Mouse (Mus musculus) forebrain, embryonic 16.5 days (tissue): ENCODE measurements around the gene Ccin. TPM values are rescaled to one million over a fixed set of nuclear protein-coding genes. Genes with fewer than 3 reads are reported as not detected.

ENCODE experiments used
- ATAC-seq: fragments of 200-750 bp; cut with Nextera tagmentation; 2 replicates; pipeline ENCODE4 v1.8.0; 2017; ENCODE audit warnings: mild to moderate bottlenecking, moderate library complexity
- H3K27ac ChIP-seq: fragments of 300-500 bp; sonication (generic); 2 replicates; pipeline ENCODE4 v1.5.1; 2014; ENCODE audit warnings: low read length, control low read depth
- H3K27me3 ChIP-seq: fragments of 300-500 bp; sonication (generic); replicated peaks from 2 replicates; pipeline ENCODE4 v1.6.1; 2014; ENCODE audit warnings: low read length; ENCODE audit not compliant: control insufficient read depth, insufficient read depth
- H3K36me3 ChIP-seq: fragments of 300-500 bp; sonication (generic); 2 replicates; pipeline ENCODE4 v1.6.1; 2014; ENCODE audit not compliant: control insufficient read depth, insufficient read depth
- H3K4me1 ChIP-seq: fragments of 300-500 bp; sonication (generic); replicated peaks from 2 replicates; pipeline ENCODE4 v1.6.1; 2014; ENCODE audit warnings: low read length; ENCODE audit not compliant: control insufficient read depth, insufficient read depth
- H3K4me2 ChIP-seq: fragments of 300-500 bp; sonication (generic); 2 replicates; pipeline ENCODE4 v1.6.1; 2014; ENCODE audit warnings: mild to moderate bottlenecking, low read length, control low read depth
- H3K4me3 ChIP-seq: fragments of 300-500 bp; sonication (generic); replicated peaks from 2 replicates; pipeline ENCODE4 v1.5.1; 2014; ENCODE audit warnings: mild to moderate bottlenecking, low read length, control low read depth
- H3K9ac ChIP-seq: fragments of 300-500 bp; sonication (generic); replicated peaks from 2 replicates; pipeline ENCODE4 v1.6.1; 2014; ENCODE audit warnings: low read depth, low read length, control low read depth
- H3K9me3 ChIP-seq: fragments of 300-500 bp; sonication (generic); 2 replicates; pipeline ENCODE4 v1.6.1; 2016; ENCODE audit warnings: low read length; ENCODE audit not compliant: control insufficient read depth
- WGBS: fragments of 180-500 bp; shearing (Covaris S2); extraction: QIAGEN DNeasy Blood & Tissue Kit; methylation state at CpG from one replicate; pipeline ENCODE4 v1.1.7; 2014; 5-methylcytosine and 5-hydroxymethylcytosine counted together
- polyA plus RNA-seq: library from polyadenylated mRNA; unstranded; fragments of >200 nt; fragmentation: Nextera tagmentation; extraction: Ambion mirVana; gene quantifications from 2 replicates; pipeline ENCODE4 v1.2.1, GENCODE M21; 2015

Gene Ccin
- polyA plus RNA-seq, 1 experiment from 2014 or later, result not detected

DNA sequence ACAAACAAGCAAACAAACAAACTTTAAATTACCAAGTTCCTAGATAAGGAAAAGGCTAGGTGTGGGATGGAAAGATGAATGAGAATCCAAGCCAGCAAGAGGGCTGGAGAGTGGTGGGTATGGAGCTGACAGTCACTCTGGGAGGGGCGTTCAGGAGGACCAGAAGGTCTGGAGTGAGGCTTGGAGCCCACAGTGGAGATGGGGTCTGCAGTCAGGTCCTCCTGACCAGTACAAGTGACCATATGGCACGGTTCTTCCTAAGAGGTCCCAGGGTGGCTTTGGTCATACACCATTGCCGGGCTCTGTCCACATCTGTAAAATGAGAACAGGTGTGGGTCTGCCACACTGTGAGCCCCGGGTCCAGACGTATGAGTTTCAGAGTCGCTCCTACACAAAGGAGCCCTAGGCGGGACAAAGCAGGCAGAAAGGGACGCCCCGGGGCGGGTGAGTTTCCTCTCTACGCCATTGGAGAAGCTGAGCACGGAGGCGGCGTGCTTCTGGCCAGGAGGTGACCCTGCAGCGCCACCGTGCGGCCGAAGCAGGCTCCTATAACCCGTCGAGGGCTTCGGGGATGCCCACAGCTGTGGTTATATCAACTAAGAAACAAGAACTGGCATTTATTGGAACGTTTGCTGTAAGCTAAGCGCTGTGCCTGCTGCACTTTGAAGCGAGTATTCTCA, 1.1 kb upstream of the Ccin start:
- Histone ChIP-seq H3K9ac (peak overlapping the region; percentile 55), H3K36me3 (no peaks in the 10 kb centered on the region), H3K27ac (no peak overlapping the region), H3K4me1 (peaks cover 24% of the 10 kb centered on the region), H3K4me2 (peak overlapping the region; percentile 56), H3K4me3 (peak overlapping the region; percentile 31), H3K9me3 (no peaks in the 10 kb centered on the region), H3K27me3 (no peaks in the 10 kb centered on the region)
- ATAC-seq, result peak; percentile 95
- WGBS, result 2% methylated on average over 24 of the region's 24 CpGs

- ATAC-seq, result no peak
- H3K4me1 ChIP-seq, result peaks cover 19% of the 10 kb centered on the region
- no peak overlapping the region for H3K9ac ChIP-seq
- H3K27me3 ChIP-seq, result no peaks in the 10 kb centered on the region
- no peak overlapping the region for H3K27ac ChIP-seq
- H3K4me3 ChIP-seq, result no peak overlapping the region
- no peak overlapping the region for H3K4me2 ChIP-seq
- 90% methylated on average over 22 of the region's 22 CpGs for WGBS
- no peaks in the 10 kb centered on the region for H3K9me3 ChIP-seq
- H3K36me3 ChIP-seq, result no peaks in the 10 kb centered on the region
Measured at GRCm38 (mm10) chr4:43983756-43984155, 473 bp downstream of the Ccin start.

DNA sequence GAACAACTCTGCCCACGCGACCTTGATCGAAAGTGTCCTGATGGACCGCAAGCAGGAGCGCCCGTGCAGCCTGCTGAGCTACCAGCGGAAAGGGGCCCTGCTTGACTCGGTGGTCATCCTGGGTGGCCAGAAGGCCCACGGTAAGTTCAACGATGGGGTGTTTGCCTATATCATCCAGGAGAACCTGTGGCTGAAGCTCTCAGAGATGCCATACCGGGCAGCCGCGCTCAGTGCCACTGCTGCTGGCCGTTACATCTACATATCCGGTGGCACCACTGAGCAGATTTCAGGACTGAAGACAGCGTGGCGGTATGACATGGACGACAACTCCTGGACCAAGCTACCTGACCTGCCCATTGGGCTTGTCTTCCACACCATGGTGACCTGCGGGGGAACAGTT, 1.0 kb downstream of the Ccin start:
- Histone ChIP-seq H3K4me2 (no peak overlapping the region), H3K9ac (no peak overlapping the region), H3K9me3 (no peaks in the 10 kb centered on the region), H3K27ac (no peak overlapping the region), H3K36me3 (no peaks in the 10 kb centered on the region), H3K4me1 (peaks cover 14% of the 10 kb centered on the region), H3K27me3 (no peaks in the 10 kb centered on the region), H3K4me3 (no peak overlapping the region)
- ATAC-seq, result no peak
- WGBS, result 95% methylated on average over 19 of the region's 19 CpGs

DNA sequence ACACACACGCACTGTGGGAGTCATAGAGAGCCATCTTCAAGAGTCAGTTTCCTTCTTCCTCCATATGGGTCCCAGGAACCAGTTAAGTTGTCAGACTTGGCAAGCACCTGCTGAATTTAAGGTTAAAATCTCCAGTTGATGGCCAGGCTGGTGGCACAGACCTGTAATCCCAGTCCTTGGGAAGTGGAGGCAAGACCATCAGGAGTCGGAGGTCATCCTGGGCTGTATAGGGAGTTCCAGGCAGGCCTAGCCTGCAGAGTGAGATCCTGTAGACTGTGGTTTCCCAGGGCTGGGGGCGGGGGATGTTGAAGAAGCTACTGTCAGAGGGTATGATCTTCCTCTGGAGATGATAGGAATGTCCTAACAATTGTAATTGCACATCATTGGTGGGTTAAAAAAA, 5.7 kb downstream of the Ccin start:
- Histone ChIP-seq H3K27ac (no peak overlapping the region), H3K4me1 (no peaks in the 10 kb centered on the region), H3K27me3 (no peaks in the 10 kb centered on the region), H3K9me3 (no peaks in the 10 kb centered on the region), H3K4me2 (no peak overlapping the region), H3K36me3 (no peaks in the 10 kb centered on the region), H3K9ac (no peak overlapping the region), H3K4me3 (no peak overlapping the region)
- 88% methylated on average over 3 of the region's 3 CpGs for WGBS
- no peak for ATAC-seq

GRCm38 (mm10) chr4:43993072-43993471, 9.8 kb downstream of the Ccin start:
- ATAC-seq, result no peak
- Histone ChIP-seq H3K4me1 (no peaks in the 10 kb centered on the region), H3K4me2 (no peak overlapping the region), H3K27ac (no peak overlapping the region), H3K4me3 (no peak overlapping the region), H3K9me3 (no peaks in the 10 kb centered on the region), H3K27me3 (no peaks in the 10 kb centered on the region), H3K9ac (no peak overlapping the region), H3K36me3 (no peaks in the 10 kb centered on the region)
- WGBS, result 90% methylated on average over 11 of the region's 11 CpGs

- Histone ChIP-seq H3K36me3 (no peaks in the 10 kb centered on the region), H3K4me2 (no peak overlapping the region), H3K4me3 (no peak overlapping the region), H3K27me3 (no peaks in the 10 kb centered on the region), H3K9ac (no peak overlapping the region), H3K4me1 (no peaks in the 10 kb centered on the region), H3K9me3 (no peaks in the 10 kb centered on the region), H3K27ac (no peak overlapping the region)
- ATAC-seq, result no peak
- WGBS, result 87% methylated on average over 2 of the region's 2 CpGs
Measured at GRCm38 (mm10) chr4:43994342-43994741, 11.1 kb downstream of the Ccin start.

DNA sequence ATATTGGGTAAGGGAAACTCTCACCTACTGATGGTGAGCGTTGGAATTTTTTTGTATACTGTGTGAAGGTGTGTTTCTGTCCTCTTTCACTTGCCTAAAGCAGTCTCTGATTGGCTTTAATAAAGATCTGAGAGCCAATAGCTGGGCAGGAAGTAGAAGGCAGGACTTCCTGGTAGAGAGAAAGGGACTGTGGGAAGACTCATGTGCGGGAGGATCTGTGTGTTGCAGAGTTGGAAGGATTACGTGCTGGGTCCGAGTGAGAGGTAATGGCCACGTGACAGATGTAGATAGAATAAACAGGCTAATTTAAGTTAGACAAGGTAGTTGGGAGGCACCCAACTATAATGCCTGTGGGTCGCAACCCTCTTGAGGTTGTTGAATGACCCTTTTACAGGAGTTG, 20.3 kb downstream of the Ccin start:
- Histone ChIP-seq H3K9ac (no peak overlapping the region), H3K27me3 (no peaks in the 10 kb centered on the region), H3K4me3 (no peak overlapping the region), H3K4me2 (no peak overlapping the region), H3K36me3 (no peaks in the 10 kb centered on the region), H3K9me3 (no peaks in the 10 kb centered on the region), H3K4me1 (no peaks in the 10 kb centered on the region), H3K27ac (no peak overlapping the region)
- 86% methylated on average over 6 of the region's 6 CpGs for WGBS
- ATAC-seq, result no peak

DNA sequence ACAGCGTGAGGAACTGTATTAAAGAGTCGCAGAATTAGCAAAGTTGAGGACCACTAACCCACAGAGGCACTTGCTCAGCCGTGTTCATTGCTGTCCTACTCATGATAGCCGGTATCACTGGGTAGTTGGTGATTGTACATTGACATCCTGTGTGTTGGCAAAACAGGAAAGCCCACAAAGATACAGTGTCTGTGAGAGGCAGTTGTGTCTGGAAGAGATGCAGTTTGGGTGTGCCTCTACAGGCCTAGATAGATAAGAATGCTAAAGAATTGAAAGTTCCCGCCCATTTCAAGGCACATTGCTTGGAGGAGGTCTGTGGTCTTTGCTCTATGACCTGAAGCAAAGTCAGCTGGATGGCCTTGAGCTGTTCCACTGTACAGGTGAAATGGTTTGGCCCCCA, 20.8 kb downstream of the Ccin start, which contains the start of gene Clta:
Clta (plus strand) TSS at position 327 of the 400 bp plus-strand sequence.
- Histone ChIP-seq H3K36me3 (no peaks in the 10 kb centered on the region), H3K27ac (no peak within 1 kb of the TSS), H3K4me2 (no peak within 1 kb of the TSS), H3K9me3 (no peaks in the 10 kb centered on the region), H3K4me3 (no peak within 1 kb of the TSS), H3K27me3 (no peaks in the 10 kb centered on the region), H3K9ac (no peak within 1 kb of the TSS), H3K4me1 (no peaks in the 10 kb centered on the region)
- 92% methylated on average over 5 of the region's 5 CpGs for WGBS
- no peak for ATAC-seq

- no peak overlapping the region for H3K27ac ChIP-seq
- ATAC-seq, result no peak
- H3K4me2 ChIP-seq, result no peak overlapping the region
- H3K9ac ChIP-seq, result no peak overlapping the region
- H3K36me3 ChIP-seq, result no peaks in the 10 kb centered on the region
- H3K27me3 ChIP-seq, result no peaks in the 10 kb centered on the region
- H3K4me3 ChIP-seq, result no peak overlapping the region
- 65% methylated on average over 3 of the region's 3 CpGs for WGBS
- no peaks in the 10 kb centered on the region for H3K4me1 ChIP-seq
- no peaks in the 10 kb centered on the region for H3K9me3 ChIP-seq
Measured at GRCm38 (mm10) chr4:44004623-44005409, 21.5 kb downstream of the Ccin start.
